Mouse (Mus musculus): ENCODE data around the gene Fam219b.
A peak's percentile ranks its signal among the peaks of the same experiment; 100 is the strongest.

The Fam219b gene

GRCm38 (mm10) chr9:57565741-57566221 lies 28.5 kb downstream of the Fam219b start:
- no peak for DNase-seq

- peak in 1 of 2 experiments; percentile 43 for DNase-seq
Measured at GRCm38 (mm10) chr9:57566846-57567245, 29.5 kb downstream of the Fam219b start.

DNA sequence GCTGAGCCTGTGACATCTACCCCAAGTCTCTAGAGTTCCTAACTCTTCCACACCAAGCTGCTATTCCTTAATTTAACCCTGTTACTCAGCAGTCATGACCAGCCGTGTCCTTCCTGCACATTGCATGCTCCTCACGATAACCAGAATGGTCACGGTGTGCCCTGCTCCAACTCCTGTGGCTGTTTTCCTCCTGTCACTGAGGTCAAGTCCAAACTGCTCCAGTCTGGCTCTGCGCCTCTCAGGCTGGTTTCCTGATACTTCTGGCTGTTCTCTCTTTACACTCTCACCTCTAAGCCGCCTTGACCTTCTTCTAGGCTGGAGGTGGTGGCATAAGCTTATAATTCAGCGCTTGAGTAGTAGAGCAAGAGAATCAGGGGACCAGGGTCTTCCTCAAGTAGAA lies 31.2 kb downstream of the Fam219b start:
- DNase-seq, result no peak

- DNase-seq, result no peak
Measured at GRCm38 (mm10) chr9:57574397-57574796, 37.1 kb downstream of the Fam219b start.

DNA sequence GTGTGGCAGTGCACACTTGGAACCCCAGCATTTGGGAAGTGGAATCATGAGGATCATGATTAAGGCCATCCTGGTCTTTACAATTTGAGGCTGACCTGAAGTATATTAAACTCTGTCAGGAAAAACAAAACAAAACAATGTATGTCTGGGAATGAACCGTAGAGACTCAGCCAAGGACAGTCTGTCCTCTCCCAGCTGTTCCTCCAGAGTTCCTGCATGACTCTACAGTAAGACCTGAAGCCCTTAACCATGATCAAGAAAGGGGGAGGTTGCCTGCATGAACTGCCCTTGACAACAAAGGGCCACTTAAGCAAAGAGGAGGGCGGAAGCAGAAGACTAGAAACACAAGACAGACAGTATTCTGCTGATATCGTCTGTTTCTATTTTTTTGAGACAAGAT lies 38.2 kb downstream of the Fam219b start:
- no peak for DNase-seq

DNA sequence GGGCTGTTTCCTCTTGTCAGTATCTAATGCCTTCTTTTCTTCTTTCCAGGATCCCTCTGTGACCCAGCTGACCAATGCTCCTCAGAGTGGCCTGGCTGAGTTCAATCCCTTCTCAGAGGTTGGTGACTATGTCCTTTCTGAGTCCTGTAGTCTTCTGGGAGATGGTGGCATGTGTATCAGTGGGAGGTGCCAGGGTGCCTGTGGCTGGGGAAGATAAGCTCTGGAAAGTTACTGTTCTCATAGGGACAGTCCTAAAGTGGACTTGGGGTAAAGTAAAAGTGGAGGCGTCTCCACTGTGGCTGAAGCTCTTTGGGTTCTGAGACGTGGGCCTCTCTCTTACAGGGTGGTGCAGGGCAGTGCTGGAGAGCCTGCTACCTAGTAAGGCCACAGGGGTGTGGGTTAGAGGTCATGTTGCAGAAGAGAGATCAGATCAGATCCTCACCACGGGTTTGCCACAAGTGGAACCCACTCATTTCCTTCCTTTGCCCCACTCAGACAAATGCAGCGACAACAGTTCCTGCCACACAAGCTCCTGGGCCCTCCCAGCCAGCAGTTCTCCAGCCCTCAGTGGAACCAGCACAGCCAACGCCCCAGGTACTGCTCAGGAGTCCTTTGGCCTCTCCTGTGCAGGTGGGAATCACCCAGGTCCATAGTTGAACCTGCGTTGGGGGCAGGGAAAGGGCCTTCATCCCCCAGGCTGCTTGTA lies 40.0 kb downstream of the Fam219b start:
- no peak for DNase-seq

- DNase-seq, result no peak
Measured at GRCm38 (mm10) chr9:57584991-57585390, 47.7 kb downstream of the Fam219b start.

GRCm38 (mm10) chr9:57589224-57590126 lies 52.1 kb downstream of the Fam219b start, which contains the start of gene Ulk3:
Ulk3 (plus strand) TSS chr9:57589452.
- DNase-seq, result peak; percentile 82 to 85

- peak in 1 of 2 experiments; percentile 32 for DNase-seq
Measured at GRCm38 (mm10) chr9:57590726-57591125, 53.4 kb downstream of the Fam219b start.
